Mouse (Mus musculus) liver, adult 2 months (tissue): ENCODE data around the gene Brix1.

Source experiments
- CTCF ChIP-seq: fragments of 200-500 bp; IDR thresholded peaks from 2 replicates; pipeline ENCODE4 v1.5.1; 2011; ENCODE audit warnings: low read depth, low read length, control low read depth
- POLR2A ChIP-seq: fragments of 200-500 bp; IDR thresholded peaks from 2 replicates; pipeline ENCODE4 v1.6.1; 2011; ENCODE audit warnings: low read length, control low read depth; ENCODE audit not compliant: insufficient read depth; ENCODE audit errors: extremely low read depth

DNA sequence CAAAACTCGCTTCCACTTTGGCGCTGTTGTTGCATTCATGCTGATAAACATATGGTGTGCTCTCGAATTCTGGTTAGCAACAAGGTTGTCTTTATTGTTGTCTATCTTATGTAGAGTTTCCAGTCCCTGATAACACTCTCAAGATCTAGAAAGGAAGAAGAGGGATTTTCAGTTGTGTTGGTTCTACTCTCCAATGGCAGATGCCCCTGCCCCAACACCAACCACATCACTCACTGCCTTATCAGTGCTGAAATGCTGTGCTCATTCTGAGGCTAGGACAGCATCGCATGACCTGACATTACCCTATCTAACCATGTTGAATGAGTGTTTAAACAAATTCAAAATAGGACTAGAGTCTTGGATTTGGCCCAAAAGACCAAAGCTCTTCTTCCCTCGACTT lies 14.3 kb upstream of the Brix1 start:
- TF ChIP-seq POLR2A, result no peak
- no peak for TF ChIP-seq CTCF
